Mouse (Mus musculus): ENCODE data around the gene Btg1. TPM values are rescaled to one million over a fixed set of nuclear protein-coding genes. Genes with fewer than 3 reads are reported as not detected.

Btg1 gene
- polyA plus RNA-seq, 1 experiment from 2014 or later, result 46.5 TPM

- WGBS, result 91% methylated on average over 3 of the region's 3 CpGs
- Histone ChIP-seq H3K27ac (ENCODE audit: low read length) (no peak overlapping the region), H3K4me1 (ENCODE audit: control insufficient read depth, insufficient read depth, low read length) (peaks cover 11% of the 10 kb centered on the region), H3K9me3 (replicated peaks; ENCODE audit: control insufficient read depth, low read length, poor library complexity, severe bottlenecking) (no peaks in the 10 kb centered on the region), H3K27me3 (ENCODE audit: control insufficient read depth, insufficient read depth, low read depth, low read length) (no peaks in the 10 kb centered on the region), H3K4me3 (ENCODE audit: low read depth, low read length) (no peak overlapping the region), H3K4me2 (ENCODE audit: low read length) (no peak overlapping the region), H3K9ac (ENCODE audit: low read depth, low read length) (no peak overlapping the region), H3K36me3 (ENCODE audit: control insufficient read depth, insufficient read depth, low read length) (no peaks in the 10 kb centered on the region)
- ATAC-seq, result no peak
Measured at GRCm38 (mm10) chr10:96649524-96649923, 32.7 kb downstream of the Btg1 start.

GRCm38 (mm10) chr10:96652372-96652771 is 35.6 kb downstream of the Btg1 start:
- Histone ChIP-seq H3K4me1 (ENCODE audit: control insufficient read depth, insufficient read depth, low read length) (no peaks in the 10 kb centered on the region), H3K9me3 (replicated peaks; ENCODE audit: control insufficient read depth, low read length, poor library complexity, severe bottlenecking) (no peaks in the 10 kb centered on the region), H3K9ac (ENCODE audit: low read depth, low read length) (no peak overlapping the region), H3K36me3 (ENCODE audit: control insufficient read depth, insufficient read depth, low read length) (no peaks in the 10 kb centered on the region), H3K27me3 (ENCODE audit: control insufficient read depth, insufficient read depth, low read depth, low read length) (no peaks in the 10 kb centered on the region), H3K4me2 (ENCODE audit: low read length) (no peak overlapping the region), H3K27ac (ENCODE audit: low read length) (no peak overlapping the region), H3K4me3 (ENCODE audit: low read depth, low read length) (no peak overlapping the region)
- 57% methylated on average over 2 of the region's 2 CpGs for WGBS
- ATAC-seq, result no peak

- H3K4me2 ChIP-seq (ENCODE audit: low read length), result no peak overlapping the region
- H3K27ac ChIP-seq (ENCODE audit: low read length), result no peak overlapping the region
- ATAC-seq, result no peak
- H3K4me1 ChIP-seq (ENCODE audit: control insufficient read depth, insufficient read depth, low read length), result no peaks in the 10 kb centered on the region
- H3K9ac ChIP-seq (ENCODE audit: low read depth, low read length), result no peak overlapping the region
- 90% methylated on average over 5 of the region's 5 CpGs for WGBS
- H3K4me3 ChIP-seq (ENCODE audit: low read depth, low read length), result no peak overlapping the region
- H3K9me3 ChIP-seq (replicated peaks; ENCODE audit: control insufficient read depth, low read length, poor library complexity, severe bottlenecking), result no peaks in the 10 kb centered on the region
- H3K36me3 ChIP-seq (ENCODE audit: control insufficient read depth, insufficient read depth, low read length), result no peaks in the 10 kb centered on the region
- H3K27me3 ChIP-seq (ENCODE audit: control insufficient read depth, insufficient read depth, low read depth, low read length), result no peaks in the 10 kb centered on the region
Measured at GRCm38 (mm10) chr10:96653030-96653429, 36.2 kb downstream of the Btg1 start.

GRCm38 (mm10) chr10:96654079-96654478 is 37.3 kb downstream of the Btg1 start:
- H3K9ac ChIP-seq (ENCODE audit: low read depth, low read length), result no peak overlapping the region
- WGBS, result 91% methylated on average over 5 of the region's 5 CpGs
- H3K9me3 ChIP-seq (replicated peaks; ENCODE audit: control insufficient read depth, low read length, poor library complexity, severe bottlenecking), result no peaks in the 10 kb centered on the region
- no peaks in the 10 kb centered on the region for H3K4me1 ChIP-seq (ENCODE audit: control insufficient read depth, insufficient read depth, low read length)
- H3K36me3 ChIP-seq (ENCODE audit: control insufficient read depth, insufficient read depth, low read length), result no peaks in the 10 kb centered on the region
- no peak overlapping the region for H3K27ac ChIP-seq (ENCODE audit: low read length)
- no peaks in the 10 kb centered on the region for H3K27me3 ChIP-seq (ENCODE audit: control insufficient read depth, insufficient read depth, low read depth, low read length)
- no peak overlapping the region for H3K4me2 ChIP-seq (ENCODE audit: low read length)
- no peak for ATAC-seq
- H3K4me3 ChIP-seq (ENCODE audit: low read depth, low read length), result no peak overlapping the region

- Histone ChIP-seq H3K4me1 (ENCODE audit: control insufficient read depth, insufficient read depth, low read length) (no peaks in the 10 kb centered on the region), H3K4me2 (ENCODE audit: low read length) (no peak overlapping the region), H3K27ac (ENCODE audit: low read length) (no peak overlapping the region), H3K9ac (ENCODE audit: low read depth, low read length) (no peak overlapping the region), H3K36me3 (ENCODE audit: control insufficient read depth, insufficient read depth, low read length) (no peaks in the 10 kb centered on the region), H3K9me3 (replicated peaks; ENCODE audit: control insufficient read depth, low read length, poor library complexity, severe bottlenecking) (no peaks in the 10 kb centered on the region), H3K4me3 (ENCODE audit: low read depth, low read length) (no peak overlapping the region), H3K27me3 (ENCODE audit: control insufficient read depth, insufficient read depth, low read depth, low read length) (no peaks in the 10 kb centered on the region)
- WGBS, result 69% methylated on average over 7 of the region's 7 CpGs
- ATAC-seq, result no peak
Measured at GRCm38 (mm10) chr10:96654576-96654975, 37.8 kb downstream of the Btg1 start.

GRCm38 (mm10) chr10:96655066-96655465 is 38.3 kb downstream of the Btg1 start:
- Histone ChIP-seq H3K4me1 (ENCODE audit: control insufficient read depth, insufficient read depth, low read length) (no peaks in the 10 kb centered on the region), H3K9me3 (replicated peaks; ENCODE audit: control insufficient read depth, low read length, poor library complexity, severe bottlenecking) (no peaks in the 10 kb centered on the region), H3K27me3 (ENCODE audit: control insufficient read depth, insufficient read depth, low read depth, low read length) (no peaks in the 10 kb centered on the region), H3K4me3 (ENCODE audit: low read depth, low read length) (no peak overlapping the region), H3K4me2 (ENCODE audit: low read length) (no peak overlapping the region), H3K36me3 (ENCODE audit: control insufficient read depth, insufficient read depth, low read length) (no peaks in the 10 kb centered on the region), H3K9ac (ENCODE audit: low read depth, low read length) (no peak overlapping the region), H3K27ac (ENCODE audit: low read length) (no peak overlapping the region)
- 57% methylated on average over 2 of the region's 2 CpGs for WGBS
- ATAC-seq, result no peak

GRCm38 (mm10) chr10:96656176-96656575 is 39.4 kb downstream of the Btg1 start:
- Histone ChIP-seq H3K4me1 (ENCODE audit: control insufficient read depth, insufficient read depth, low read length) (no peaks in the 10 kb centered on the region), H3K4me3 (ENCODE audit: low read depth, low read length) (no peak overlapping the region), H3K9me3 (replicated peaks; ENCODE audit: control insufficient read depth, low read length, poor library complexity, severe bottlenecking) (no peaks in the 10 kb centered on the region), H3K27me3 (ENCODE audit: control insufficient read depth, insufficient read depth, low read depth, low read length) (no peaks in the 10 kb centered on the region), H3K4me2 (ENCODE audit: low read length) (no peak overlapping the region), H3K9ac (ENCODE audit: low read depth, low read length) (no peak overlapping the region), H3K27ac (ENCODE audit: low read length) (no peak overlapping the region), H3K36me3 (ENCODE audit: control insufficient read depth, insufficient read depth, low read length) (no peaks in the 10 kb centered on the region)
- no peak for ATAC-seq
- 97% methylated on average over 3 of the region's 3 CpGs for WGBS

GRCm38 (mm10) chr10:96658906-96659305 is 42.1 kb downstream of the Btg1 start:
- H3K36me3 ChIP-seq (ENCODE audit: control insufficient read depth, insufficient read depth, low read length), result no peaks in the 10 kb centered on the region
- H3K4me1 ChIP-seq (ENCODE audit: control insufficient read depth, insufficient read depth, low read length), result no peaks in the 10 kb centered on the region
- WGBS, result 11% methylated on average over 5 of the region's 5 CpGs
- no peak for ATAC-seq
- H3K9me3 ChIP-seq (replicated peaks; ENCODE audit: control insufficient read depth, low read length, poor library complexity, severe bottlenecking), result no peaks in the 10 kb centered on the region
- H3K4me2 ChIP-seq (ENCODE audit: low read length), result no peak overlapping the region
- H3K4me3 ChIP-seq (ENCODE audit: low read depth, low read length), result no peak overlapping the region
- no peak overlapping the region for H3K27ac ChIP-seq (ENCODE audit: low read length)
- no peak overlapping the region for H3K9ac ChIP-seq (ENCODE audit: low read depth, low read length)
- H3K27me3 ChIP-seq (ENCODE audit: control insufficient read depth, insufficient read depth, low read depth, low read length), result no peaks in the 10 kb centered on the region

GRCm38 (mm10) chr10:96660280-96660985 is 43.6 kb downstream of the Btg1 start:
- H3K4me2 ChIP-seq (ENCODE audit: low read length), result no peak overlapping the region
- 93% methylated on average over 10 of the region's 10 CpGs for WGBS
- no peak overlapping the region for H3K9ac ChIP-seq (ENCODE audit: low read depth, low read length)
- no peak for ATAC-seq
- H3K4me3 ChIP-seq (ENCODE audit: low read depth, low read length), result no peak overlapping the region
- H3K9me3 ChIP-seq (replicated peaks; ENCODE audit: control insufficient read depth, low read length, poor library complexity, severe bottlenecking), result no peaks in the 10 kb centered on the region
- no peak overlapping the region for H3K27ac ChIP-seq (ENCODE audit: low read length)
- no peaks in the 10 kb centered on the region for H3K4me1 ChIP-seq (ENCODE audit: control insufficient read depth, insufficient read depth, low read length)
- no peaks in the 10 kb centered on the region for H3K27me3 ChIP-seq (ENCODE audit: control insufficient read depth, insufficient read depth, low read depth, low read length)
- no peaks in the 10 kb centered on the region for H3K36me3 ChIP-seq (ENCODE audit: control insufficient read depth, insufficient read depth, low read length)

Measured in midbrain, embryonic 16.5 days (tissue).